Mouse (Mus musculus) hindbrain, embryonic 11.5 days (tissue): Measurements from ENCODE around the gene Rapgef6. TPM values are rescaled to one million over a fixed set of nuclear protein-coding genes. Genes with fewer than 3 reads are reported as not detected.

Experiments
- ATAC-seq: fragments of 200-750 bp; cut with Nextera tagmentation; 2 replicates; pipeline ENCODE4 v1.8.0; 2017; ENCODE audit warnings: mild to moderate bottlenecking, moderate TSS enrichment, moderate library complexity; ENCODE audit not compliant: low FRiP score
- DNase-seq: peaks from one replicate; pipeline ENCODE4 v3.0.0-alpha.2; 2015; ENCODE audit warnings: low spot score
- H3K27ac ChIP-seq: fragments of 300-500 bp; sonication (generic); 2 replicates; pipeline ENCODE4 v1.5.1; 2014; ENCODE audit warnings: mild to moderate bottlenecking, low read depth, low read length
- H3K27me3 ChIP-seq: fragments of 300-500 bp; sonication (generic); 2 replicates; pipeline ENCODE4 v1.6.1; 2014; ENCODE audit warnings: mild to moderate bottlenecking, low read length, moderate library complexity, mixed read lengths; ENCODE audit not compliant: control insufficient read depth, insufficient read depth
- H3K36me3 ChIP-seq: fragments of 300-500 bp; sonication (generic); 2 replicates; pipeline ENCODE4 v1.6.1; 2014; ENCODE audit warnings: mild to moderate bottlenecking, low read length, moderate library complexity, mixed read lengths; ENCODE audit not compliant: control insufficient read depth, insufficient read depth
- H3K4me1 ChIP-seq: fragments of 300-500 bp; sonication (generic); replicated peaks from 2 replicates; pipeline ENCODE4 v1.6.1; 2014; ENCODE audit warnings: low read length, mixed read lengths; ENCODE audit not compliant: control insufficient read depth, insufficient read depth
- H3K4me2 ChIP-seq: fragments of 300-500 bp; sonication (generic); replicated peaks from 2 replicates; pipeline ENCODE4 v1.6.1; 2014; ENCODE audit warnings: mild to moderate bottlenecking, low read depth, low read length
- H3K4me3 ChIP-seq: fragments of 300-500 bp; sonication (generic); 2 replicates; pipeline ENCODE4 v1.5.1; 2014; ENCODE audit warnings: low read depth, low read length
- H3K9ac ChIP-seq: fragments of 300-500 bp; sonication (generic); 2 replicates; pipeline ENCODE4 v1.6.1; 2014; ENCODE audit warnings: low read depth, low read length
- H3K9me3 ChIP-seq: fragments of 300-500 bp; sonication (generic); 2 replicates; pipeline ENCODE4 v1.6.1; 2016; ENCODE audit warnings: low read length; ENCODE audit not compliant: control insufficient read depth
- WGBS: fragments of 180-500 bp; shearing (Covaris S2); extraction: QIAGEN DNeasy Blood & Tissue Kit; methylation state at CpG from one replicate; pipeline ENCODE4 v1.1.7; 2014; 5-methylcytosine and 5-hydroxymethylcytosine counted together
- polyA plus RNA-seq: library from polyadenylated mRNA; unstranded; fragments of >200 nt; fragmentation: Nextera tagmentation; extraction: Ambion mirVana; gene quantifications from 2 replicates; pipeline ENCODE4 v1.2.1, GENCODE M21; 2014

Rapgef6 gene
- polyA plus RNA-seq, 1 experiment from 2014 or later, result 47.0 TPM

- Histone ChIP-seq H3K4me3 (peak overlapping the region; percentile 75), H3K27me3 (no peaks in the 10 kb centered on the region), H3K4me1 (peaks cover 4% of the 10 kb centered on the region; the same call in 1 of the 2 replicates), H3K9ac (peak overlapping the region; percentile 60), H3K36me3 (no peaks in the 10 kb centered on the region), H3K27ac (peak overlapping the region; percentile 52), H3K9me3 (no peaks in the 10 kb centered on the region), H3K4me2 (peak overlapping the region; percentile 66)
- DNase-seq (peak; percentile 21), ATAC-seq (no peak)
- 2% methylated on average over 18 of the region's 18 CpGs for WGBS
These were observed 619 bp upstream of the Rapgef6 start for GRCm38 (mm10) chr11:54521927-54522528.

GRCm38 (mm10) chr11:54523431-54524001 lies 869 bp downstream of the Rapgef6 start:
- peak overlapping the region; percentile 51; the same call in 1 of the 2 replicates for H3K27ac ChIP-seq
- no peak for ATAC-seq
- WGBS, result 18% methylated on average over 10 of the region's 10 CpGs

GRCm38 (mm10) chr11:54528002-54528401 lies 5.4 kb downstream of the Rapgef6 start:
- DNase-seq (no peak), ATAC-seq (no peak)
- Histone ChIP-seq H3K27ac (no peak overlapping the region), H3K9ac (no peak overlapping the region), H3K27me3 (no peaks in the 10 kb centered on the region), H3K9me3 (no peaks in the 10 kb centered on the region), H3K36me3 (no peaks in the 10 kb centered on the region), H3K4me3 (no peak overlapping the region), H3K4me1 (no peaks in the 10 kb centered on the region), H3K4me2 (no peak overlapping the region)
- 99% methylated on average over 2 of the region's 2 CpGs for WGBS

More at GRCm38 (mm10) chr11:54523431-54524001, 869 bp downstream of the Rapgef6 start:
- peak overlapping the region; percentile 75 for H3K4me3 ChIP-seq
- no peaks in the 10 kb centered on the region for H3K9me3 ChIP-seq
- H3K4me1 ChIP-seq, result peaks cover 4% of the 10 kb centered on the region; the same call in 1 of the 2 replicates
- peak overlapping the region; percentile 69 for H3K9ac ChIP-seq
- DNase-seq, result no peak
- H3K36me3 ChIP-seq, result no peaks in the 10 kb centered on the region
- H3K4me2 ChIP-seq, result peak overlapping the region; percentile 73
- H3K27me3 ChIP-seq, result no peaks in the 10 kb centered on the region

GRCm38 (mm10) chr11:54530391-54530790 lies 7.7 kb downstream of the Rapgef6 start:
- Histone ChIP-seq H3K27ac (no peak overlapping the region), H3K4me3 (no peak overlapping the region), H3K27me3 (no peaks in the 10 kb centered on the region), H3K36me3 (no peaks in the 10 kb centered on the region), H3K9ac (no peak overlapping the region), H3K4me1 (no peaks in the 10 kb centered on the region), H3K4me2 (no peak overlapping the region), H3K9me3 (no peaks in the 10 kb centered on the region)
- DNase-seq, result no peak
- 84% methylated on average over 1 of the region's 1 CpGs for WGBS
- ATAC-seq, result no peak

GRCm38 (mm10) chr11:54530916-54531315 lies 8.3 kb downstream of the Rapgef6 start:
- no peak overlapping the region for H3K4me3 ChIP-seq
- no peaks in the 10 kb centered on the region for H3K4me1 ChIP-seq
- no peak overlapping the region for H3K9ac ChIP-seq
- no peak overlapping the region for H3K4me2 ChIP-seq
- no peaks in the 10 kb centered on the region for H3K36me3 ChIP-seq
- DNase-seq, result no peak
- no peak for ATAC-seq
- 100% methylated on average over 1 of the region's 1 CpGs for WGBS
- no peaks in the 10 kb centered on the region for H3K27me3 ChIP-seq
- no peak overlapping the region for H3K27ac ChIP-seq
- H3K9me3 ChIP-seq, result no peaks in the 10 kb centered on the region

GRCm38 (mm10) chr11:54533834-54534233 lies 11.2 kb downstream of the Rapgef6 start:
- no peaks in the 10 kb centered on the region for H3K36me3 ChIP-seq
- no peak overlapping the region for H3K4me2 ChIP-seq
- no peaks in the 10 kb centered on the region for H3K9me3 ChIP-seq
- no peaks in the 10 kb centered on the region for H3K4me1 ChIP-seq
- ATAC-seq, result no peak
- H3K27ac ChIP-seq, result no peak overlapping the region
- WGBS, result 90% methylated on average over 2 of the region's 2 CpGs
- no peak for DNase-seq
- no peak overlapping the region for H3K4me3 ChIP-seq
- no peak overlapping the region for H3K9ac ChIP-seq
- H3K27me3 ChIP-seq, result no peaks in the 10 kb centered on the region

- H3K4me1 ChIP-seq, result no peaks in the 10 kb centered on the region
- DNase-seq (peak; percentile 78), ATAC-seq (no peak)
- H3K27ac ChIP-seq, result no peak overlapping the region
- H3K9ac ChIP-seq, result no peak overlapping the region
- 58% methylated on average over 6 of the region's 6 CpGs for whole genome bisulfite sequencing
- H3K36me3 ChIP-seq, result no peaks in the 10 kb centered on the region
- H3K4me2 ChIP-seq, result no peak overlapping the region
- no peak overlapping the region for H3K4me3 ChIP-seq
- H3K27me3 ChIP-seq, result no peaks in the 10 kb centered on the region
- no peaks in the 10 kb centered on the region for H3K9me3 ChIP-seq
These were observed 12.2 kb downstream of the Rapgef6 start for GRCm38 (mm10) chr11:54534871-54535270.

- no peak for DNase-seq
- 76% methylated on average over 2 of the region's 2 CpGs for WGBS
- H3K27ac ChIP-seq, result no peak overlapping the region
- no peak overlapping the region for H3K4me2 ChIP-seq
- ATAC-seq, result no peak
- H3K9ac ChIP-seq, result no peak overlapping the region
- no peaks in the 10 kb centered on the region for H3K27me3 ChIP-seq
- H3K36me3 ChIP-seq, result no peaks in the 10 kb centered on the region
- H3K9me3 ChIP-seq, result no peaks in the 10 kb centered on the region
- no peaks in the 10 kb centered on the region for H3K4me1 ChIP-seq
- H3K4me3 ChIP-seq, result no peak overlapping the region
These were observed 16.4 kb downstream of the Rapgef6 start for GRCm38 (mm10) chr11:54539031-54539430.

GRCm38 (mm10) chr11:54539486-54539885 lies 16.8 kb downstream of the Rapgef6 start:
- Histone ChIP-seq H3K4me2 (no peak overlapping the region), H3K9ac (no peak overlapping the region), H3K27ac (no peak overlapping the region), H3K36me3 (no peaks in the 10 kb centered on the region), H3K4me3 (no peak overlapping the region), H3K27me3 (no peaks in the 10 kb centered on the region), H3K9me3 (no peaks in the 10 kb centered on the region), H3K4me1 (no peaks in the 10 kb centered on the region)
- no peak for ATAC-seq
- DNase-seq, result no peak
- WGBS, result 83% methylated on average over 2 of the region's 2 CpGs
